Mouse (Mus musculus) embryonic facial prominence, embryonic 11.5 days (tissue): ENCODE results near the gene Ltbp4. TPM values are rescaled to one million over a fixed set of nuclear protein-coding genes. Genes with fewer than 3 reads are reported as not detected.

Source experiments
- ATAC-seq: fragments of 200-750 bp; cut with Nextera tagmentation; replicated peaks from 2 replicates; pipeline ENCODE4 v1.8.0; 2017; ENCODE audit warnings: low read depth; ENCODE audit not compliant: insufficient number of reproducible peaks, low FRiP score, low TSS enrichment
- DNase-seq: peaks from one replicate; pipeline ENCODE4 v3.0.0-alpha.2; 2015; ENCODE audit warnings: low spot score
- H3K27ac ChIP-seq: fragments of 300-500 bp; sonication (generic); replicated peaks from 2 replicates; pipeline ENCODE4 v1.5.1; 2014; ENCODE audit warnings: mild to moderate bottlenecking, low read depth, low read length, control low read depth
- H3K27me3 ChIP-seq: fragments of 300-500 bp; sonication (generic); 2 replicates; pipeline ENCODE4 v1.6.1; 2014; ENCODE audit warnings: mild to moderate bottlenecking, low read length, moderate library complexity, mixed read lengths; ENCODE audit not compliant: control insufficient read depth, insufficient read depth
- H3K36me3 ChIP-seq: fragments of 300-500 bp; sonication (generic); replicated peaks from 2 replicates; pipeline ENCODE4 v1.6.1; 2014; ENCODE audit warnings: low read depth, mild to moderate bottlenecking, low read length, moderate library complexity, mixed read lengths; ENCODE audit not compliant: control insufficient read depth, insufficient read depth
- H3K4me1 ChIP-seq: fragments of 300-500 bp; sonication (generic); 2 replicates; pipeline ENCODE4 v1.6.1; 2014; ENCODE audit warnings: low read length, mixed read lengths; ENCODE audit not compliant: control insufficient read depth, insufficient read depth
- H3K4me2 ChIP-seq: fragments of 300-500 bp; sonication (generic); 2 replicates; pipeline ENCODE4 v1.6.1; 2014; ENCODE audit warnings: low read depth, mild to moderate bottlenecking, control low read depth, low read length, moderate library complexity
- H3K4me3 ChIP-seq: fragments of 300-500 bp; sonication (generic); 2 replicates; pipeline ENCODE4 v1.5.1; 2014; ENCODE audit warnings: low read depth, low read length, control low read depth
- H3K9ac ChIP-seq: fragments of 300-500 bp; sonication (generic); replicated peaks from 2 replicates; pipeline ENCODE4 v1.6.1; 2014; ENCODE audit warnings: mild to moderate bottlenecking, control low read depth, low read length
- H3K9me3 ChIP-seq: fragments of 300-500 bp; sonication (generic); replicated peaks from 2 replicates; pipeline ENCODE4 v1.6.1; 2016; ENCODE audit warnings: mild to moderate bottlenecking, low read length, inconsistent platforms, mixed read lengths; ENCODE audit not compliant: control insufficient read depth
- WGBS: fragments of 180-500 bp; shearing (Covaris S2); extraction: QIAGEN DNeasy Blood & Tissue Kit; methylation state at CpG from one replicate; pipeline ENCODE4 v1.1.7; 2014; 5-methylcytosine and 5-hydroxymethylcytosine counted together
- polyA plus RNA-seq: library from polyadenylated mRNA; unstranded; fragments of >200 nt; fragmentation: Nextera tagmentation; extraction: Ambion mirVana; gene quantifications from 2 replicates; pipeline ENCODE4 v1.2.1, GENCODE M21; 2014

The Ltbp4 gene
- polyA plus RNA-seq, 1 experiment from 2014 or later, result 6.3 TPM

DNA sequence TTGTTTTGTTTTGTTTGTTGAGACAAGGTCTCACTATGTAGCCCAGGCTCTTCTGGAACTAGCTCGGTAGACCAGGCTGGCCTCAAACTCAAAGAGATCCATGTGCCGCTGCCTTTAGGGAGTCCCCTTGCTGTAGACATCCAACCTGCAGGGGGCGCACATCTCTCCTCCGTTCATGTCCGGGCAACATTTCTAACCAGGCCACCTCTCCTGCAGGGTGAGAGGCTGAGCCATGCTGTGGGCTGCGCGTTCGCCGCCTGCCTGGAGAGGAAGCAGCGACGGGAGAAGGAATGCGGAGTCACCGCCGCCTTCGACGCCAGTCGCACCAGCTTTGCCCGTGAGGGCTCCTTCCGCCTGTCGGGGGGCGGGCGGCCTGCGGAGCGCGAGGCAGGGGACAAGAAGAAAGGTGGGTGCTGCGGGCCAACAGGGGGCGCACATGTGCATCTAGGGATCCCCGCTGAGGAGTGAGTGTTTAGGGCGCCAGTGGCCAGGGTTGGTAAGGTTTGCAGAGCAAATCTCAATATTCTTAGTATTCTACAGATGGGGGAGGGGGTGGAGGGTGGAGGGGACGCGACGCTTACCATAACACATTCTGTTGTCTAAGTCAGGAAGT is 63.6 kb downstream of the Ltbp4 start:
- Histone ChIP-seq H3K27ac (no peak overlapping the region), H3K9ac (no peak overlapping the region), H3K4me2 (no peak overlapping the region; the same call in 1 of the 2 replicates), H3K27me3 (no peaks in the 10 kb centered on the region), H3K4me1 (no peaks in the 10 kb centered on the region), H3K4me3 (no peak overlapping the region), H3K9me3 (no peaks in the 10 kb centered on the region), H3K36me3 (peaks cover 6% of the 10 kb centered on the region)
- WGBS, result 45% methylated on average over 32 of the region's 32 CpGs
- DNase-seq (peak; percentile 67), ATAC-seq (peak; percentile 40; the same call in 1 of the 2 replicates)

DNA sequence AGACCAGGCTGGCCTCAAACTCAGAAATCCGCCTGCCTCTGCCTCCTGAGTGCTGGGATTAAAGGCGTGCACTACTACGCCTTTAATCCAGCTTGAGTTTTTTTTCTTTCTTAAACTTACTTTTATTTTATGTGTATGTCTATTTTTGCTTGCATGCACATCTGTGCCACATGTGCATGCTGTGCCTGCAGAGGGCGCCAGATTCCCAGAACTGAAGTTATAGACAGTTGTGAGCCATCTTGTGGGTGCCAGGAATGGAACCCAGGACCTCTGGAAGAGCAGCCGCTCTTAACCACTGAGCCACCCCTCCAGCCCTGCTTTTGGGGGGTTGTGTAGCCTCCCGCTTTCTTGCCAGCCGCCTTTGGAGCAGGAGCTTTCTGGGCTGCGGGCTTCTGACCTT is 66.1 kb downstream of the Ltbp4 start:
- Histone ChIP-seq H3K27ac (no peak overlapping the region), H3K27me3 (no peaks in the 10 kb centered on the region), H3K9me3 (no peaks in the 10 kb centered on the region), H3K9ac (no peak overlapping the region), H3K4me3 (no peak overlapping the region), H3K4me2 (no peak overlapping the region), H3K4me1 (no peaks in the 10 kb centered on the region), H3K36me3 (peaks cover 2% of the 10 kb centered on the region)
- DNase-seq (no peak), ATAC-seq (no peak)
- 82% methylated on average over 8 of the region's 8 CpGs for WGBS

DNA sequence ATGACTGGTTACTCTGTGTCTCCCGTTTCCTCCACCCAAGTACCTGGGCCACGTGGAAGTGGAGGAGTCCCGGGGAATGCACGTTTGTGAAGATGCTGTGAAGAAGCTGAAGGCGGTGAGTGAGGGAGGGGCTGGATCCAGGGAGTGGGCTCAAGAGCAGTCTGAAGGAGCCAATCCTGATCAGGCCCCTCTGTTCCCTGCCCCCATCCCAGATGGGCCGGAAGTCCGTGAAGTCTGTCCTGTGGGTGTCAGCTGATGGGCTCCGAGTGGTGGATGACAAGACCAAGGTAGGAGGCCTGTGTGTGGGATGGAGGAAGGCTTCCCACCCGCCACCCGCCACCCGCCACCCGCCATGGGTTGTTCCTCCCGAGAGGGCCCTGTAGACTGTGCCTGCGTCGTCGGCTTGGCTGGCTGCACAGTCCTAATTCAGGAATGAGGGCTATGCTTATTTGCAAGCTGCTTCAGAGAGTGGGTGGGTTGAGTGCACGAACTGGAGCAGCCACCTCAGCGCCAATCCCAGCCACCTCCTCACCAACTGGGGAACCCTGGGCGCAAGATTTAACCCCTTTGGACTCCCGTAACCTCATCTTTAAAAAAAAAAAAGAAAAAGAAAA is 70.9 kb downstream of the Ltbp4 start:
- Histone ChIP-seq H3K9ac (no peak overlapping the region), H3K9me3 (no peaks in the 10 kb centered on the region), H3K27ac (no peak overlapping the region), H3K4me1 (no peaks in the 10 kb centered on the region), H3K4me2 (no peak overlapping the region), H3K4me3 (no peak overlapping the region), H3K27me3 (no peaks in the 10 kb centered on the region), H3K36me3 (peaks cover 3% of the 10 kb centered on the region)
- DNase-seq (no peak), ATAC-seq (no peak)
- 79% methylated on average over 20 of the region's 20 CpGs for WGBS

DNA sequence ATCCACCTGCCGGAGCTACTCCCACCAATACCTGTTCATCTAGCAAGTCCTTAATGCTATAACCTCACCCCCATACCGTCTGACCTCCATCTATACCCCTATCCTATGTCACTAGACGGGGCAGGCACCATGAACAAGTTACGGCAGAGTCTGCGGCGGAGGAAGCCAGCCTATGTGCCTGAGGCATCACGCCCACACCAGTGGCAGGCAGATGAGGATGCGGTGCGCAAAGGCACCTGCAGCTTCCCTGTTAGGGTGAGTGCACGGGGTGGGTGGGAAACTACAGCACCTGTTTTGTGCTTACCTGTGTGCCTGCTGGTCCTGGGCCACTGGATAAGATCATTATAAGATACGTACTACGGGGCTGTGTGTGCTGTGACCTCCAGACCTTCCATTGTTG is 72.7 kb downstream of the Ltbp4 start:
- Histone ChIP-seq H3K9me3 (no peaks in the 10 kb centered on the region), H3K36me3 (peaks cover 3% of the 10 kb centered on the region; the same call in 1 of the 2 replicates), H3K4me1 (0 out of 2 replicates have a peak, but pooled peaks cover under 1% of the 10 kb centered on the region), H3K4me3 (no peak overlapping the region), H3K4me2 (no peak overlapping the region), H3K27ac (no peak overlapping the region), H3K27me3 (no peaks in the 10 kb centered on the region), H3K9ac (no peak overlapping the region)
- 86% methylated on average over 12 of the region's 12 CpGs for WGBS
- DNase-seq (no peak), ATAC-seq (no peak)

DNA sequence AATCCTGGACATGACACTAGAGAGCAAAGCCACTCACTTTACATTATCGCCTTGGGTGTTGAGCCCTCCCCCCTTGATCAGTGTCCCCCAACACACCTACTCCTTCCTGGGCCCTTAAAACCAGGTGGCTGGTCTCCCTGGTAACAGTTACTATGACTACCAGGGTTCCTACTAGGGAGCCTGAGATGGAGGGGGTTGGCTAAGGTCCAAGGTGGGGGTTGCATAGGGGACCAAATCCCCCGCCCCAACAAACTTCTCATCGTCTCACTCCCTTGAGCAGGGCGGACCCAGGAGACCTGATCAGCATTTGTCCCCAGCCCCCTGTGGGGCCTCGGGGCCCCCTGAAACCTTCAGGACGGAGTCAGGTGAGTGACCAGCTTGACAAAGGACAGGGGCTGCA is 75.6 kb downstream of the Ltbp4 start:
- no peak overlapping the region for H3K4me3 ChIP-seq
- WGBS, result 81% methylated on average over 6 of the region's 6 CpGs
- H3K27ac ChIP-seq, result no peak overlapping the region
- no peaks in the 10 kb centered on the region for H3K9me3 ChIP-seq
- peaks cover 3% of the 10 kb centered on the region; the same call in 1 of the 2 replicates for H3K36me3 ChIP-seq
- peaks cover 6% of the 10 kb centered on the region; the same call in 1 of the 2 replicates for H3K4me1 ChIP-seq
- DNase-seq (no peak), ATAC-seq (no peak)
- no peak overlapping the region for H3K9ac ChIP-seq
- no peaks in the 10 kb centered on the region for H3K27me3 ChIP-seq
- H3K4me2 ChIP-seq, result no peak overlapping the region

DNA sequence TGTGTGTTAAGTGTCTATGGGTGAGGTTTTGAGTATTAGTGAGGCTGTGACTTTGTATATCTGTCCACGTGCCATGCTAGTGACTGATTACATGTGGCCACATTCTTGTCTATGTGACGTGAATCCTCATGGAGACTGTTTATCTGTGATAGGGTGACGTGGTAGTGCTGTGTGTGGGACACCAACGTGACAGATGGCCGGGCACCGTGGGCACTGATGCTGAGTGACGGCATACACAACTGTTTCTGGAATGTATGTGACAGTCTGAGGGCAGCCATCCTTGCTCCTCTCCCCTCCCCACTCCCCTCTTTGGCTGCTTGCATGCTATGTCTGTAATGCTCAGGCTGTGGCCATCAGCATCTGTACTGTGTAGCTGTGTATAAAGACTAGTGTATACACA is 76.6 kb downstream of the Ltbp4 start:
- Histone ChIP-seq H3K27ac (no peak overlapping the region), H3K4me1 (peaks cover 6% of the 10 kb centered on the region; the same call in 1 of the 2 replicates), H3K4me2 (no peak overlapping the region), H3K36me3 (peaks cover 3% of the 10 kb centered on the region; the same call in 1 of the 2 replicates), H3K9ac (no peak overlapping the region), H3K27me3 (no peaks in the 10 kb centered on the region), H3K4me3 (no peak overlapping the region), H3K9me3 (no peaks in the 10 kb centered on the region)
- no peak for DNase-seq
- 80% methylated on average over 7 of the region's 7 CpGs for WGBS
- no peak for ATAC-seq

DNA sequence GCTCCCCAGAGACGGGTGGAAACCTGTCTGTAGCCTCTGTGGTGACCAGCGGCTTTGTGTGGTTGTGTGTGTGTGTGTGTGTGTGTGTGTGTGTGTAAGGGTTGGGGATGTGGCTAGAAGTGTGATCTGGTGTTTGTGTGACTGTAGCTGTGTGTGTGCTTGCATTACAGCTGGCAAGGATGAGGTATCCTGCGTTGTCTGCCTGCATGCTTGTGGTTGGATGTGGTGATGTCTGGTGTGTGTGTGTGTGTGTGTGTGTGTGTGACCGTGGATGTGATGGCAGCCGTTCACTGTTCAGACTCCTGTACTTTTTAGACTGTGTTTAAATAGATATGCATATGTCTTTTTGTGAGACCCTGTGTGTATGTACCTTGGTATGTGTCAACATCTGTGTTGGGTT is 77.7 kb downstream of the Ltbp4 start:
- Histone ChIP-seq H3K4me2 (peak overlapping the region; percentile 81), H3K4me3 (peak overlapping the region; percentile 84), H3K36me3 (peaks cover 3% of the 10 kb centered on the region; the same call in 1 of the 2 replicates), H3K4me1 (peaks cover 6% of the 10 kb centered on the region; the same call in 1 of the 2 replicates), H3K9ac (peak overlapping the region; percentile 87), H3K27ac (0 out of 2 replicates have a peak overlapping the region, but pooled peaks have one; percentile 52), H3K27me3 (no peaks in the 10 kb centered on the region), H3K9me3 (no peaks in the 10 kb centered on the region)
- DNase-seq, result no peak
- WGBS, result 44% methylated on average over 5 of the region's 5 CpGs
- no peak for ATAC-seq

DNA sequence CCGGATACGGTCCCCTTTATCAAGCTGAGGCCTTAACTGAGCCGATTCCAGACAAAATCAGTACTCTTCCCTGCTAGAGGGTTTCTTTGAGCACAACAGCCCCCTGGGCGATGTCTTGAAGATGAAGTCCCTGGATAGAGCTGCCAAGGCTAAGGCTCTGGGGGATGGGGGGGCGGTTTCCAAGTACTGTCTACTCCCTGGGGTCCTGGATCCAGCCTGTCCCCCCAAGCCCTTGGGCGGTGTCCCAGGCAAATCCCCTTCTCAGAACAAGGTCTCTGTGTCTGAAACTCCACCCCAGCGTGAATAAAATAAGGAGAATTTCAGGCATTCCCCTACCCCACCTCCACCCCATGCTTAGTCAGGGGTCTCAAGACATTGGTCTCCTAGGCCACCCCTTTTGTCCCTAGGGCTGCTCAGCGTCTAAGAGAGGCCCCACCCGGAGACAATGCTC is 78.2 kb downstream of the Ltbp4 start:
- peak overlapping the region; percentile 52; the same call in 1 of the 2 replicates for H3K27ac ChIP-seq
- H3K4me2 ChIP-seq, result peak overlapping the region; percentile 81
- H3K36me3 ChIP-seq, result peaks cover 3% of the 10 kb centered on the region; the same call in 1 of the 2 replicates
- H3K27me3 ChIP-seq, result no peaks in the 10 kb centered on the region
- H3K4me3 ChIP-seq, result peak overlapping the region; percentile 84
- H3K9me3 ChIP-seq, result no peaks in the 10 kb centered on the region
- DNase-seq (no peak), ATAC-seq (no peak)
- H3K9ac ChIP-seq, result peak overlapping the region; percentile 87
- peaks cover 6% of the 10 kb centered on the region; the same call in 1 of the 2 replicates for H3K4me1 ChIP-seq
- 1% methylated on average over 9 of the region's 9 CpGs for WGBS
